Mouse (Mus musculus) stomach, embryonic 16.5 days (tissue): ENCODE results near the gene Snx10. TPM values are rescaled to one million over a fixed set of nuclear protein-coding genes. Genes with fewer than 3 reads are reported as not detected.
A peak's percentile ranks its signal among the peaks of the same experiment; 100 is the strongest.

Experiments used
- ATAC-seq: fragments of 200-750 bp; cut with Nextera tagmentation; 2 replicates; pipeline ENCODE4 v1.8.0; 2017; ENCODE audit warnings: moderate number of reproducible peaks, moderate TSS enrichment; ENCODE audit not compliant: insufficient read depth, low FRiP score
- H3K27ac ChIP-seq: fragments of 300-500 bp; sonication (generic); 2 replicates; pipeline ENCODE4 v1.5.1; 2014; ENCODE audit warnings: low read length
- H3K27me3 ChIP-seq: fragments of 300-500 bp; sonication (generic); 2 replicates; pipeline ENCODE4 v1.6.1; 2014; ENCODE audit warnings: low read length, control low read depth, mixed read lengths; ENCODE audit not compliant: control insufficient read depth, insufficient read depth
- H3K36me3 ChIP-seq: fragments of 300-500 bp; sonication (generic); 2 replicates; pipeline ENCODE4 v1.6.1; 2014; ENCODE audit warnings: low read length; ENCODE audit not compliant: control insufficient read depth, insufficient read depth
- H3K4me1 ChIP-seq: fragments of 300-500 bp; sonication (generic); 2 replicates; pipeline ENCODE4 v1.6.1; 2014; ENCODE audit warnings: low read length, control low read depth, mixed read lengths; ENCODE audit not compliant: control insufficient read depth, insufficient read depth
- H3K4me2 ChIP-seq: fragments of 300-500 bp; sonication (generic); 2 replicates; pipeline ENCODE4 v1.6.1; 2014; ENCODE audit warnings: low read depth, low read length, mixed read lengths
- H3K4me3 ChIP-seq: fragments of 300-500 bp; sonication (generic); replicated peaks from 2 replicates; pipeline ENCODE4 v1.5.1; 2014; ENCODE audit warnings: mild to moderate bottlenecking, low read length
- H3K9ac ChIP-seq: fragments of 300-500 bp; sonication (generic); 2 replicates; pipeline ENCODE4 v1.6.1; 2014; ENCODE audit warnings: low read length
- H3K9me3 ChIP-seq: fragments of 300-500 bp; sonication (generic); replicated peaks from 2 replicates; pipeline ENCODE4 v1.6.1; 2016; ENCODE audit warnings: low read length, control low read depth; ENCODE audit not compliant: control insufficient read depth
- WGBS: fragments of 180-500 bp; shearing (Covaris S2); extraction: QIAGEN DNeasy Blood & Tissue Kit; methylation state at CpG from one replicate; pipeline ENCODE4 v1.1.7; 2014; 5-methylcytosine and 5-hydroxymethylcytosine counted together
- polyA plus RNA-seq: library from polyadenylated mRNA; unstranded; fragments of >200 nt; fragmentation: Nextera tagmentation; extraction: Ambion mirVana; gene quantifications from 2 replicates; pipeline ENCODE4 v1.2.1, GENCODE M21; 2015

Snx10 gene
- polyA plus RNA-seq, 1 experiment from 2014 or later = 17.1 TPM

DNA sequence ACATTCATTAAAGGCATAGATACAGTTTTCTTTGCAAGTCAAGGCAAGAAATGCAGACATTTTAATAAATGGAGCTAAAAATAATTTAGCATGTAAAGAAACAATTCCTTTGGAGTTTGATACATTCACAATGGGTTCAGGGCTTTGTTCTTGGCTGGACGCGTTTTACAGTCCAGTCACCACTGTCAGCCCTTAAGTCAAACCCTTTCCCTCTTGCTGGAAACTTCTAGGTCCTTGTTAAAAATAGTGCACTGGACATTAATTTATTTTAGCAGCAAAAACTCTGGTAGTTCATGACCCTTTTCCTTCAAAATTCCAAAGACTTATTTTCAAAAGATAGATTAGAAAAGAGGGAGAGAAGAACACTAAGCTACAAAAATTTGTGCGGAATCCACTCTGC, 68.1 kb downstream of the Snx10 start:
- Histone ChIP-seq H3K27me3 (no peaks in the 10 kb centered on the region), H3K36me3 (no peaks in the 10 kb centered on the region), H3K4me1 (peaks cover 13% of the 10 kb centered on the region), H3K4me3 (peak overlapping the region; percentile 49; the same call in 1 of the 2 replicates), H3K9me3 (no peaks in the 10 kb centered on the region), H3K4me2 (peak overlapping the region; percentile 93), H3K27ac (no peak overlapping the region), H3K9ac (no peak overlapping the region)
- 38% methylated on average over 3 of the region's 3 CpGs for WGBS
- no peak for ATAC-seq

DNA sequence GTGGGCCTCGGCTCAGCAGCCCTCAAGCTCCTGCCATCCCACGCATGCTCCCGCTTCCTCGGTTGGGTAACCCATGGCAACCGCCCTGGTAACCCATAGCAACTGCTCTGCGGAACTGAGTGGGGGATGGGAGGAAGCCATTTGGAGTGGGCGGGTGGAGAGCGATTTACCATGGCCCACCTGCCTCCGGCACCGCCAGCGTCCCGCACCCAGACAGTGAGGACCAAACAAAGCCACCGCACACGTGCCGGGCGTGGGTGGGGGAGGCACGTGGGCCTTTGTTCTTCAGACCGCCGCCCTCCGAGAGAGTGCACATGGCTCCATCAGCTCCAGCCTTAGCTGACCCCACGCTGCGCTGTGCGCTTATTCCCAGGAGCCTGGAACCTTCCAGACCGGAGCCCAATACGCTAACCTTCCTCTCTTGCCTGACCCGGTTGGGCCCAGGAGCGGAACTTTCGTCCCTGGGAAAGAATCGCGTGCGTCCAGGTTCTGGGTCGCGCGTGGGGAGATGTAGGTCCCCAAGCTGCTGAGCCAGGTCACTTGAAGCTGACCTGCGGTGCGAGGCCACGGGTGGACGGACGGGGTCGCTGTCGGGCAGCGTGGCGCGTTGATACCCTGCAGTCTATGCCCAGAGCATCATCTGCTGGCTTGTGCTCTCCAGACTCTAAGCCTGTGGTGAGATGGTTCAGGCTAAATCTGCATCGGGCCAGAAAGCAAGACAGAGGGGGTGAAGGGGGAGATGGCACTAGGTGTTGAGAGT, 68.8 kb downstream of the Snx10 start:
- Histone ChIP-seq H3K4me2 (peak overlapping the region; percentile 93), H3K27ac (no peak overlapping the region), H3K9me3 (no peaks in the 10 kb centered on the region), H3K36me3 (no peaks in the 10 kb centered on the region), H3K4me1 (peaks cover 13% of the 10 kb centered on the region), H3K4me3 (peak overlapping the region; percentile 49), H3K9ac (peak overlapping the region; percentile 64), H3K27me3 (no peaks in the 10 kb centered on the region)
- peak; percentile 75 for ATAC-seq
- 5% methylated on average over 45 of the region's 45 CpGs for WGBS

DNA sequence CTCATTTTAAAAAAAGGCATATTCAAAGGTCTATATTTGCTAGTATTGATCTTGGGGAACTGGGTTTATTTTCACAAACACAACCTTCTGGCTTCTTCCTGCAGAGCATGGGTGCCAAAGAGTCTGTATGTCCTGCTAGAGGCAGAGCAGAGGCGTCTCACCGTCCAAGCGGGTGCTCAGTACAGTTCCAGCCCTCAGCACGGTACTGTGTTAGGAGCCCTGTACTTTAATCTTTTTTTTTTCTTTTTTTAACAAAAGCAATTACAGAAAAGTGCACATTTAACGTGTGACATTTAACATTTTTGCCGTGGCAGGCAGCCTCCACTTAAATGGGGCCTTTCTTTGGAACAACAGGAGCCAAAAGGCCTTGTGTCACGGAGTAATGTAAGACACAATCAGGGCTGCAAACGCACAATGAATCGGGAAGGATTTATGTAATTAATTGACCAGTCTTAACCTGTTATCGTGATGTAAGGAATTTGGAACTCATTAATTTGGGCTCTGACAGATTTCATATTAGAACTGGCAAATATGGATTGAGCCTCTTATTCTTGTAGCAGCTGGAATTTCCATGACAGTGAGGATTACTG, 69.8 kb downstream of the Snx10 start:
- WGBS = 62% methylated on average over 10 of the region's 10 CpGs

DNA sequence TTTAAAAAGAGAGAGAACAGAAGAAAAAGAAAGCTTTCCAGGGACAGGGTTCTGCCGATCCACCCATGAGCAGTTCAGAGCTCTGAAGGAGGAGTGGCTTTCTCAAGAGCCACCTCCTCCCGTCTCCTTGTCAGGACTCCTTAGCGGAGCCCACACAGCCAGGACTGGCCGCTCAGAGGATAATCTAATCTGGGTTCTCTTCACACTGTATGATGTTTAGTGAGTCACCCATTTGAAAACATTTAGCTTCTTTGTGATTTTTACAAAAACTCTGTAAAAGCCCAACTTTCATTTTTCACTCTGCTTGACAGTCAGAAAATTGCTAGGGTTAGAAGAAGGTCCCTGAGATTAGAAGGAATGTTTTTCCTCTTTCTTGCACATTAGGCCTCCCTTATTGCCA, 70.8 kb downstream of the Snx10 start:
- no peaks in the 10 kb centered on the region for H3K36me3 ChIP-seq
- ATAC-seq = peak; percentile 82
- peaks cover 13% of the 10 kb centered on the region for H3K4me1 ChIP-seq
- H3K9me3 ChIP-seq = no peaks in the 10 kb centered on the region
- WGBS = 38% methylated on average over 4 of the region's 4 CpGs
- H3K27ac ChIP-seq = no peak overlapping the region
- H3K9ac ChIP-seq = no peak overlapping the region
- no peak overlapping the region for H3K4me3 ChIP-seq
- H3K27me3 ChIP-seq = no peaks in the 10 kb centered on the region
- H3K4me2 ChIP-seq = peak overlapping the region; percentile 12; the same call in 1 of the 2 replicates

More for the DNA sequence above, 69.8 kb downstream of the Snx10 start:
- Histone ChIP-seq H3K4me3 (no peak overlapping the region), H3K4me1 (peaks cover 13% of the 10 kb centered on the region), H3K27ac (no peak overlapping the region), H3K36me3 (no peaks in the 10 kb centered on the region), H3K9ac (no peak overlapping the region), H3K4me2 (no peak overlapping the region), H3K9me3 (no peaks in the 10 kb centered on the region), H3K27me3 (no peaks in the 10 kb centered on the region)
- ATAC-seq = no peak

DNA sequence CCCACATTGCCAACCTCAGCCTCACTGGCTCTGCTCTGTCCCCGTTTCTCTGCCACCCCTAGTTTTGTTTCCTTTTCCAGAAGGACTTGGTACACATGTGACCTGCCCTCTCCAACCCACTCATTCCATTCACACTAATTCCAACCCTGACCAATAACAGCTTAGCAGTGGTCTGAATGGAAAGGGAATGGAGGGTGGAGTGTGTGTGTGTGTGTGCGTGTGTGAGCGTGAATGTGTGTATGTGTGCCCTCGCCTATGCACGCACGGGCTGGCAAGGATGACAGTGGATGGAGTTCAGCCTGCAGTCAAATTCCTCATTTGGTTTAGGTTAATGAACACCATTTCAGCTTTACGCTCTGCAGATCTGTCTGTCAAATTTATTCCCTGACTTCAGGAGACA, 74.4 kb downstream of the Snx10 start:
- H3K36me3 ChIP-seq = no peaks in the 10 kb centered on the region
- no peak for ATAC-seq
- H3K9ac ChIP-seq = no peak overlapping the region
- H3K4me2 ChIP-seq = no peak overlapping the region
- H3K9me3 ChIP-seq = no peaks in the 10 kb centered on the region
- H3K4me1 ChIP-seq = peaks cover 7% of the 10 kb centered on the region; the same call in 1 of the 2 replicates
- H3K4me3 ChIP-seq = no peak overlapping the region
- WGBS = 83% methylated on average over 7 of the region's 7 CpGs
- no peak overlapping the region for H3K27ac ChIP-seq
- H3K27me3 ChIP-seq = no peaks in the 10 kb centered on the region

DNA sequence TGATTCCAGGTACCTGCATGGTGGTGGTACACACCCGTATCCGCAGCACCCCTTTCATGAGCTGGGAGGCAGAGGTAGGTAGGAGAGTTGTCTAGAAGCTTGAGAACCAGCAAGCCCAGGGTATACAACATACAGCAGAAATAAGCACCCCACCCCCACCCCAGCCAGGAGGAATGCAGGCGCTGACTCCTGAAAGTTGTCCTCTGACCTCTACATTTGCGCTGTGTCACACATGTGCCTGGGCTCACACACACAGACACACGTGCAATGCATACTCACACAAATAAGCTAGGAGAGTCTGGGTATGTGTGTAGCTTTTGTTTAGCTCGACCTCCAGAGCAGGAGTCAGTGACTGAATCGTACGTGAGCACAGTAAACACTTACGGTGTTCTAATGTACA, 76.7 kb downstream of the Snx10 start:
- H3K9me3 ChIP-seq = no peaks in the 10 kb centered on the region
- H3K27ac ChIP-seq = no peak overlapping the region
- no peak overlapping the region for H3K9ac ChIP-seq
- no peak overlapping the region for H3K4me3 ChIP-seq
- H3K36me3 ChIP-seq = no peaks in the 10 kb centered on the region
- no peak overlapping the region for H3K4me2 ChIP-seq
- 72% methylated on average over 9 of the region's 9 CpGs for WGBS
- no peaks in the 10 kb centered on the region; the same call in 1 of the 2 replicates for H3K4me1 ChIP-seq
- no peaks in the 10 kb centered on the region for H3K27me3 ChIP-seq
- no peak for ATAC-seq

- Histone ChIP-seq H3K9me3 (no peaks in the 10 kb centered on the region), H3K4me3 (no peak overlapping the region), H3K9ac (no peak overlapping the region), H3K27ac (no peak overlapping the region), H3K27me3 (no peaks in the 10 kb centered on the region), H3K36me3 (no peaks in the 10 kb centered on the region), H3K4me2 (no peak overlapping the region), H3K4me1 (no peaks in the 10 kb centered on the region)
- no peak for ATAC-seq
- WGBS = 81% methylated on average over 1 of the region's 1 CpGs
Observed at GRCm38 (mm10) chr6:51602341-51602740, 78.6 kb downstream of the Snx10 start.

GRCm38 (mm10) chr6:51603691-51604090, 80.0 kb downstream of the Snx10 start:
- Histone ChIP-seq H3K9ac (no peak overlapping the region), H3K4me3 (no peak overlapping the region), H3K27ac (no peak overlapping the region), H3K4me2 (no peak overlapping the region), H3K9me3 (no peaks in the 10 kb centered on the region), H3K27me3 (no peaks in the 10 kb centered on the region), H3K4me1 (no peaks in the 10 kb centered on the region), H3K36me3 (no peaks in the 10 kb centered on the region)
- ATAC-seq = no peak
- 90% methylated on average over 10 of the region's 10 CpGs for WGBS

DNA sequence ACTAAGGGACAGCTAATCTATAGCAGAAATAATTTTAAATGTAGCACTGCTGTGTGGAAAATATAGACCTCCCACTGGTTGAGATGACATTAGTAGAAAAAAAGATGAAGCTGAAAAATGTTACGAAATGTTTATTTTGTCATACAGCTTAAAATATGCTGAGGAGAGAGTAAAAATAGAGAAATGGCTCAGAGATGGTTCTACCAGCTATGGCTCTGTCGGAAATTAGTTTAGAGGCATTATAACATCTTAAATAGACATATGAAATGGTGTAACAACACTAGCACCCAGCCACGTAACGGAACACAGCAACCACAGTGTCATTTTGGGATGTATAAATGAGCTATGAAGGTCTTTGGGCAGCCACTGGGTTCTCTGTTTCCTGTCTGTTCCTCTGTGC, 82.5 kb downstream of the Snx10 start:
- H3K9me3 ChIP-seq = no peaks in the 10 kb centered on the region
- no peak for ATAC-seq
- H3K27ac ChIP-seq = no peak overlapping the region
- H3K4me3 ChIP-seq = no peak overlapping the region
- H3K9ac ChIP-seq = no peak overlapping the region
- H3K36me3 ChIP-seq = no peaks in the 10 kb centered on the region
- H3K27me3 ChIP-seq = no peaks in the 10 kb centered on the region
- no peak overlapping the region for H3K4me2 ChIP-seq
- no peaks in the 10 kb centered on the region for H3K4me1 ChIP-seq
- 67% methylated on average over 4 of the region's 4 CpGs for WGBS
